21 mouse cellular contexts compared by ENCODE assay signal in the genomic region with DNA sequence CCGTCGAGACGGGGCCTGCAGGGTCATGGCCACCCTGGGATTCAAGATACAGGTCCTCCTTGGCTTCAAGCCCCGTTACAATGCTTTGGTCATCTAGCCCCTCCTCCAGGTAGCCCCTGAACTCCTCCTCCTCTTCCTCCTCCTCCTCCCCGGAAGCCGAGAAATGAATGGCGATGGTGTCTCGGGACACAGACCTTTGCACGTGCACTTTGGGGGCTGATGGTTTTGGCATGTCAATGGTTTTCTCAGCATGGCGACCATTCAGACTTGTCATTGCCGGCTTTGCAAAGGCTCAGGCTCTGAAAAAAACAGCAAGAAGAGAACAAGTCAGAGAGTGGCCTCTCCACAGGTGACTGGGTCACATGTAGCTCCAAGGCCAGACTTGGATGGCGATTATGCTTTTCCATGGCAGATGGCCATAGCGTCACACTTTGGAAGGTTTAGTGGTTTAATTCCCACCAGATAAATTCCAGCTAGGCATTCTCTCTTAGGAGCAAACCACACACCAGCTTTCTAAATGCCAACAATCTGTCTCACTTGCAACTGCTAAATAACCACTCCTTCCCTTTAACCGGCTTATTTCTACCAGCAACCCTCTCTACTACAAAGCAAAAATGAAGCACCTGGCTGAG. TPM values are rescaled to one million over a fixed set of nuclear protein-coding genes. Genes with fewer than 3 reads are reported as not detected.
DNase-seq lines count a peak whose midpoint lies in the region; ATAC-seq and TF ChIP-seq lines count a peak whose summit lies in the region.
"Had no signal": no experiment of that assay in that cellular context is flagged by ENCODE, and none has a peak within 500 bp of the region (broad histone marks: within the 10 kb centered on the region; RNA-seq: fewer than 3 reads in every experiment).

No protein-coding gene starts in this region.

- ATAC-seq in hindbrain, postnatal 0 days: no peak
- ATAC-seq in hindbrain, embryonic 13.5 days (ENCODE audit: low FRiP score): no peak
- ATAC-seq in kidney, embryonic 16.5 days (ENCODE audit: low FRiP score, low TSS enrichment): no peak
- ATAC-seq: inflammation-experienced regulatory T-cells, adult 6 months had no signal

- no peak overlapping the region for H3K9ac ChIP-seq in hindbrain, postnatal 0 days (replicated peaks; ENCODE audit: low read length)
- no peak overlapping the region for H3K9ac ChIP-seq in hindbrain, embryonic 13.5 days
- no peak overlapping the region for H3K9ac ChIP-seq in kidney, embryonic 16.5 days (replicated peaks; ENCODE audit: low read length)
- H3K9ac ChIP-seq: forebrain, embryonic 12.5 days; limb, embryonic 13.5 days; liver, embryonic 13.5 days; lung, embryonic 15.5 days; stomach, embryonic 15.5 days had no signal

- no peak for TF ChIP-seq POLR2A in brain, embryonic 14.5 days (IDR thresholded peaks at IDR 0.05; ENCODE audit: borderline replicate concordance, extremely low read depth, insufficient read depth, insufficient read length, poor library complexity, severe bottlenecking)

- H3K4me1 ChIP-seq in hindbrain, postnatal 0 days (ENCODE audit: insufficient read depth, low read length): peaks cover 26% of the 10 kb centered on the region; the same call in 1 of the 2 replicates
- peaks cover 34% of the 10 kb centered on the region for H3K4me1 ChIP-seq in hindbrain, embryonic 13.5 days (replicated peaks)
- peaks cover 24% of the 10 kb centered on the region for H3K4me1 ChIP-seq in kidney, embryonic 16.5 days (ENCODE audit: insufficient read depth, low read length)

- H3K4me3 ChIP-seq in hindbrain, postnatal 0 days (ENCODE audit: low read length): no peak overlapping the region
- no peak overlapping the region for H3K4me3 ChIP-seq in hindbrain, embryonic 13.5 days
- no peak overlapping the region for H3K4me3 ChIP-seq in kidney, embryonic 16.5 days (ENCODE audit: low read length)
- H3K4me3 ChIP-seq: forebrain, embryonic 12.5 days; limb, embryonic 13.5 days; liver, embryonic 13.5 days; lung, embryonic 15.5 days; stomach, embryonic 15.5 days had no signal

- no peaks in the 10 kb centered on the region for H3K27me3 ChIP-seq in hindbrain, postnatal 0 days (ENCODE audit: insufficient read depth, low read length)
- H3K27me3 ChIP-seq in hindbrain, embryonic 13.5 days: no peaks in the 10 kb centered on the region
- H3K27me3 ChIP-seq in kidney, embryonic 16.5 days (ENCODE audit: insufficient read depth, low read length): no peaks in the 10 kb centered on the region
- H3K27me3 ChIP-seq: forebrain, embryonic 12.5 days; limb, embryonic 13.5 days; liver, embryonic 13.5 days; lung, embryonic 15.5 days; stomach, embryonic 15.5 days had no signal

- H3K27ac ChIP-seq in hindbrain, postnatal 0 days: peak overlapping the region; percentile 17; the same call in 1 of the 2 replicates
- no peak overlapping the region for H3K27ac ChIP-seq in hindbrain, embryonic 13.5 days
- H3K27ac ChIP-seq in kidney, embryonic 16.5 days (ENCODE audit: low read length): no peak overlapping the region
- H3K27ac ChIP-seq: forebrain, embryonic 12.5 days; heart, embryonic 10.5 days; limb, embryonic 13.5 days; liver, embryonic 13.5 days; lung, embryonic 15.5 days; stomach, embryonic 15.5 days had no signal

- no peaks in the 10 kb centered on the region for H3K9me3 ChIP-seq in hindbrain, postnatal 0 days (ENCODE audit: low read length)
- H3K9me3 ChIP-seq in hindbrain, embryonic 13.5 days: no peaks in the 10 kb centered on the region
- H3K9me3 ChIP-seq in kidney, embryonic 16.5 days (ENCODE audit: low read length): no peaks in the 10 kb centered on the region
- H3K9me3 ChIP-seq: forebrain, embryonic 12.5 days; heart, embryonic 10.5 days; limb, embryonic 13.5 days; liver, embryonic 13.5 days; lung, embryonic 15.5 days; stomach, embryonic 15.5 days had no signal

- WGBS in hindbrain, postnatal 0 days: 37% methylated on average over 14 of the region's 14 CpGs
- WGBS in hindbrain, embryonic 13.5 days: 62% methylated on average over 14 of the region's 14 CpGs
- whole genome bisulfite sequencing in kidney, embryonic 16.5 days: 86% methylated on average over 14 of the region's 14 CpGs

- TF ChIP-seq CTCF in hindbrain, postnatal 0 days (IDR thresholded peaks at IDR 0.05; ENCODE audit: low read depth): no peak
- TF ChIP-seq CTCF in brain, embryonic 14.5 days (IDR thresholded peaks at IDR 0.05; ENCODE audit: borderline replicate concordance, extremely low read depth, insufficient read depth, insufficient read length): no peak

- H3K4me2 ChIP-seq in hindbrain, postnatal 0 days (ENCODE audit: low read depth, low read length): no peak overlapping the region
- H3K4me2 ChIP-seq in hindbrain, embryonic 13.5 days: no peak overlapping the region
- no peak overlapping the region for H3K4me2 ChIP-seq in kidney, embryonic 16.5 days (replicated peaks; ENCODE audit: low read depth, low read length)
- H3K4me2 ChIP-seq: forebrain, embryonic 12.5 days; limb, embryonic 13.5 days; liver, embryonic 13.5 days; lung, embryonic 15.5 days; stomach, embryonic 15.5 days had no signal

- H3K36me3 ChIP-seq in hindbrain, postnatal 0 days (ENCODE audit: insufficient read depth, low read length): peaks cover 12% of the 10 kb centered on the region; the same call in 1 of the 2 replicates
- peaks cover 23% of the 10 kb centered on the region for H3K36me3 ChIP-seq in hindbrain, embryonic 13.5 days
- peaks cover 16% of the 10 kb centered on the region for H3K36me3 ChIP-seq in kidney, embryonic 16.5 days (ENCODE audit: insufficient read depth, low read length)

- DNase-seq in hindbrain, postnatal 0 days (ENCODE audit: low spot score): peak; percentile 51
- DNase-seq in Muller cell, postnatal 12 days (ENCODE audit: inconsistent ontology term): peak; percentile 40
- peak; percentile 42 for DNase-seq in brain, embryonic 14.5 days (ENCODE audit: low read depth)
- DNase-seq in cerebellum, adult 9-11 months: peak; percentile 85
- DNase-seq in B cell, adult 2 months: no peak
- no peak for DNase-seq in frontal cortex, adult 2 months (ENCODE audit: extremely low spot score in 1 of 2, low spot score in 1 of 2)
- DNase-seq: kidney, adult 8-10 months; kidney, postnatal 36 days; liver, embryonic 13.5 days; midbrain, embryonic 14.5 days; right cerebral cortex, postnatal 25 days; thymus, adult 18-20 months; thymus, postnatal 4 days had no signal

RNA-seq across cellular contexts. Expression of gene Tex2, which starts 44.8 kb away (rescaled TPM):
- total RNA-seq in hindbrain, postnatal 0 days (2014; rRNA removed): 46.2 and 60.5 TPM in 2 replicates
- 30.0 and 30.8 TPM in 2 replicates for polyA plus RNA-seq in hindbrain, postnatal 0 days (2015; fragmentation: Nextera tagmentation; extraction: Ambion mirVana)
- 21.3 and 21.7 TPM in 2 replicates for polyA plus RNA-seq in hindbrain, embryonic 13.5 days (2015; fragmentation: Nextera tagmentation; extraction: Ambion mirVana)
- polyA plus RNA-seq in brain, embryonic 14.5 days (2012; rRNA removed): 18.8 and 34.6 TPM in 2 replicates
- 9.6 and 10.3 TPM in 2 replicates for polyA plus RNA-seq in kidney, embryonic 16.5 days (2015; fragmentation: Nextera tagmentation; extraction: Ambion mirVana)
- polyA plus RNA-seq in frontal cortex, adult 2 months (2012; rRNA removed): 57.7 and 59.8 TPM in 2 replicates

Comparison
In these comparisons a context has a peak if more than half of its experiments do, and no peak if none do; other contexts are left out.
1. DNase-seq: peak in hindbrain, postnatal 0 days (single experiment), Muller cell, postnatal 12 days (single experiment), brain, embryonic 14.5 days (single experiment) and cerebellum, adult 9-11 months (single experiment); none in B cell, adult 2 months (0 of 2) and frontal cortex, adult 2 months (0 of 2).